Mouse (Mus musculus) adrenal gland, adult 8-10 months (tissue): Measurements from ENCODE around the gene Dscaml1. TPM values are rescaled to one million over a fixed set of nuclear protein-coding genes. Genes with fewer than 3 reads are reported as not detected.
A peak's percentile ranks its signal among the peaks of the same experiment; 100 is the strongest.

ENCODE experiments used
- DNase-seq: peaks from one replicate; pipeline ENCODE4 v3.0.0; 2022
- total RNA-seq, 4 experiments: library from RNA; stranded (reverse); gene quantifications; 2 replicates each; pipeline ENCODE4 v1.2.4; 2022

The Dscaml1 gene
- 1 to 10 TPM; 1.7 to 3.7 (median 2.6) TPM for total RNA-seq

- DNase-seq = no peak
These were observed at the start of gene Dscaml1 for GRCm38 (mm10) chr9:45426456-45426855. Dscaml1 (plus strand) TSS chr9:45426628.

GRCm38 (mm10) chr9:45376883-45377282, 49.5 kb upstream of the Dscaml1 start:
- no peak for DNase-seq

- no peak for DNase-seq
These were observed 45.8 kb upstream of the Dscaml1 start for GRCm38 (mm10) chr9:45380411-45381251.

- DNase-seq = no peak
These were observed 44.1 kb upstream of the Dscaml1 start for GRCm38 (mm10) chr9:45382336-45382735.

GRCm38 (mm10) chr9:45382834-45383233, 43.6 kb upstream of the Dscaml1 start:
- no peak for DNase-seq

- no peak for DNase-seq
These were observed 42.5 kb upstream of the Dscaml1 start for GRCm38 (mm10) chr9:45383883-45384282.

GRCm38 (mm10) chr9:45386698-45387097, 39.7 kb upstream of the Dscaml1 start:
- no peak for DNase-seq

GRCm38 (mm10) chr9:45388385-45388994, 37.9 kb upstream of the Dscaml1 start:
- DNase-seq = peak; percentile 71

GRCm38 (mm10) chr9:45389596-45389995, 36.8 kb upstream of the Dscaml1 start:
- no peak for DNase-seq

GRCm38 (mm10) chr9:45391299-45391698, 35.1 kb upstream of the Dscaml1 start:
- no peak for DNase-seq

- no peak for DNase-seq
These were observed 31.2 kb upstream of the Dscaml1 start for GRCm38 (mm10) chr9:45395218-45395617.

GRCm38 (mm10) chr9:45395796-45396195, 30.6 kb upstream of the Dscaml1 start:
- DNase-seq = no peak

GRCm38 (mm10) chr9:45398336-45398735, 28.1 kb upstream of the Dscaml1 start:
- no peak for DNase-seq

GRCm38 (mm10) chr9:45399434-45399833, 27.0 kb upstream of the Dscaml1 start, which contains the start of gene Fxyd2:
Fxyd2 (plus strand) TSS chr9:45399669.
- DNase-seq = no peak

- DNase-seq = no peak
These were observed 24.6 kb upstream of the Dscaml1 start for GRCm38 (mm10) chr9:45401851-45402250.

GRCm38 (mm10) chr9:45402957-45403356, 23.5 kb upstream of the Dscaml1 start:
- DNase-seq = no peak

GRCm38 (mm10) chr9:45405694-45406093, 20.7 kb upstream of the Dscaml1 start:
- no peak for DNase-seq

- no peak for DNase-seq
These were observed 19.6 kb upstream of the Dscaml1 start for GRCm38 (mm10) chr9:45406808-45407207.

GRCm38 (mm10) chr9:45407706-45408675, 18.4 kb upstream of the Dscaml1 start:
- DNase-seq = peak; percentile 43

- no peak for DNase-seq
These were observed 16.2 kb upstream of the Dscaml1 start for GRCm38 (mm10) chr9:45410193-45410592.

- DNase-seq = no peak
These were observed 15.8 kb upstream of the Dscaml1 start for GRCm38 (mm10) chr9:45410614-45411013.

GRCm38 (mm10) chr9:45411111-45411510, 15.3 kb upstream of the Dscaml1 start:
- no peak for DNase-seq

- no peak for DNase-seq
These were observed 14.6 kb upstream of the Dscaml1 start for GRCm38 (mm10) chr9:45411803-45412202.
